ENCODE assay signal across 8 mouse cellular contexts in genomic region chr6:115252099-115252873, GRCm38 (mm10). TPM values are rescaled to one million over a fixed set of nuclear protein-coding genes. Genes with fewer than 3 reads are reported as not detected.
DNase-seq lines count a peak whose midpoint lies in the region; ATAC-seq and TF ChIP-seq lines count a peak whose summit lies in the region.

Gene Timp4 (minus strand): TSS chr6:115252205.

- intact Hi-C loops in left cerebral cortex, postnatal 14 days (cut with DNase I): no loop called here

- WGBS in kidney, embryonic 15.5 days: 39% methylated on average over 9 of the region's 10 CpGs
- 30% methylated on average over 7 of the region's 10 CpGs for WGBS in heart, embryonic 10.5 days
- WGBS in stomach, embryonic 14.5 days: 33% methylated on average over 9 of the region's 10 CpGs
- WGBS in kidney, adult 2 months: 48% methylated on average over 9 of the region's 10 CpGs

- no peaks in the 10 kb centered on the region for H3K36me3 ChIP-seq in kidney, embryonic 15.5 days
- no peaks in the 10 kb centered on the region for H3K36me3 ChIP-seq in heart, embryonic 10.5 days
- no peaks in the 10 kb centered on the region for H3K36me3 ChIP-seq in stomach, embryonic 14.5 days (ENCODE audit: control insufficient read depth, insufficient read depth, low read length)
- H3K36me3 ChIP-seq in kidney, adult 2 months (ENCODE audit: control insufficient read depth, insufficient read depth, low read length): no peaks in the 10 kb centered on the region

- H3K27ac ChIP-seq in kidney, embryonic 15.5 days: no peak within 1 kb of the TSS
- H3K27ac ChIP-seq in heart, embryonic 10.5 days: no peak within 1 kb of the TSS
- no peak within 1 kb of the TSS for H3K27ac ChIP-seq in stomach, embryonic 14.5 days (ENCODE audit: low read length)
- H3K27ac ChIP-seq in kidney, adult 2 months (ENCODE audit: insufficient read depth, low read depth, low read length): no peak within 1 kb of the TSS

- peak within 1 kb of the TSS; percentile 36; the same call in 1 of the 2 replicates for H3K9ac ChIP-seq in kidney, embryonic 15.5 days
- no peak within 1 kb of the TSS for H3K9ac ChIP-seq in stomach, embryonic 14.5 days (replicated peaks; ENCODE audit: low read depth, low read length)

- H3K9me3 ChIP-seq in kidney, embryonic 15.5 days (replicated peaks): no peaks in the 10 kb centered on the region
- H3K9me3 ChIP-seq in heart, embryonic 10.5 days: no peaks in the 10 kb centered on the region
- no peaks in the 10 kb centered on the region for H3K9me3 ChIP-seq in stomach, embryonic 14.5 days (ENCODE audit: control insufficient read depth, low read depth, low read length)

- TF ChIP-seq CTCF in brain, embryonic 14.5 days (IDR thresholded peaks at IDR 0.05; ENCODE audit: borderline replicate concordance, extremely low read depth, insufficient read depth, insufficient read length): no peak
- TF ChIP-seq CTCF in kidney, adult 2 months (conservative IDR thresholded peaks at IDR 0.05; ENCODE audit: insufficient read depth, insufficient read length, low read depth, low read length): no peak

- no peak for TF ChIP-seq POLR2A in brain, embryonic 14.5 days (IDR thresholded peaks at IDR 0.05; ENCODE audit: borderline replicate concordance, extremely low read depth, insufficient read depth, insufficient read length, poor library complexity, severe bottlenecking)
- no peak for TF ChIP-seq POLR2A in kidney, adult 2 months (IDR thresholded peaks at IDR 0.05; ENCODE audit: low read depth, low read length)

- H3K4me3 ChIP-seq in kidney, embryonic 15.5 days (replicated peaks): peak within 1 kb of the TSS; percentile 33
- H3K4me3 ChIP-seq in heart, embryonic 10.5 days: peak within 1 kb of the TSS; percentile 34
- no peak within 1 kb of the TSS for H3K4me3 ChIP-seq in stomach, embryonic 14.5 days (ENCODE audit: low read depth, low read length)
- no peak within 1 kb of the TSS for H3K4me3 ChIP-seq in kidney, adult 2 months (ENCODE audit: insufficient read depth, low read depth, low read length)

- no peak for ATAC-seq in kidney, embryonic 15.5 days (replicated peaks; ENCODE audit: low FRiP score)
- ATAC-seq in stomach, embryonic 14.5 days (ENCODE audit: insufficient number of reproducible peaks, insufficient read depth, low FRiP score, low read depth): no peak

- H3K4me1 ChIP-seq in kidney, embryonic 15.5 days: peaks cover 8% of the 10 kb centered on the region
- H3K4me1 ChIP-seq in heart, embryonic 10.5 days: peaks cover 15% of the 10 kb centered on the region
- peaks cover 10% of the 10 kb centered on the region; the same call in 1 of the 2 replicates for H3K4me1 ChIP-seq in stomach, embryonic 14.5 days (ENCODE audit: control insufficient read depth, insufficient read depth, low read length)
- no peaks in the 10 kb centered on the region for H3K4me1 ChIP-seq in kidney, adult 2 months (ENCODE audit: control insufficient read depth, insufficient read depth, low read length)

- no peaks in the 10 kb centered on the region for H3K27me3 ChIP-seq in kidney, embryonic 15.5 days
- H3K27me3 ChIP-seq in heart, embryonic 10.5 days (ENCODE audit: insufficient read depth, poor library complexity, severe bottlenecking): peaks cover 100% of the 10 kb centered on the region
- no peaks in the 10 kb centered on the region for H3K27me3 ChIP-seq in stomach, embryonic 14.5 days (ENCODE audit: control insufficient read depth, insufficient read depth, low read length)
- H3K27me3 ChIP-seq in kidney, adult 2 months (replicated peaks; ENCODE audit: control insufficient read depth, insufficient read depth, low read length): no peaks in the 10 kb centered on the region

- H3K4me2 ChIP-seq in kidney, embryonic 15.5 days: peak within 1 kb of the TSS; percentile 62
- H3K4me2 ChIP-seq in stomach, embryonic 14.5 days (replicated peaks; ENCODE audit: low read depth, low read length): peak within 1 kb of the TSS; percentile 46

- DNase-seq in kidney, postnatal 36 days: no peak
- peak; percentile 62 for DNase-seq in brain, embryonic 14.5 days (ENCODE audit: low read depth)
- DNase-seq in heart, embryonic 10.5 days (ENCODE audit: low spot score): no peak
- peak; percentile 25 to 61 for DNase-seq in left cerebral cortex, postnatal 14 days (ENCODE audit: low spot score in 2 of 2)
- no peak for DNase-seq in kidney, adult 2 months
- DNase-seq in kidney, postnatal 14 days: no peak

RNA-seq across cellular contexts. Expression of gene Timp4, which starts in this region (rescaled TPM):
- 0.33 and 0.36 TPM in 2 replicates for polyA plus RNA-seq in kidney, embryonic 15.5 days (2015; fragmentation: Nextera tagmentation; extraction: Ambion mirVana)
- polyA plus RNA-seq in brain, embryonic 14.5 days (2012; rRNA removed): 1.9 and 5.7 TPM in 2 replicates
- polyA plus RNA-seq in heart, embryonic 10.5 days (2016; fragmentation: Nextera tagmentation; extraction: Ambion mirVana): 0.09 and 0.10 TPM in 2 replicates
- 10 to 100 TPM; 17.2 to 18.3 TPM for total RNA-seq in left cerebral cortex, postnatal 14 days (2021)
- 0.85 and 0.90 TPM in 2 replicates for polyA plus RNA-seq in stomach, embryonic 14.5 days (2014; fragmentation: Nextera tagmentation; extraction: Ambion mirVana)
- polyA plus RNA-seq in kidney, adult 2 months (2012; rRNA removed): 1.2 and 1.9 TPM in 2 replicates

Comparison
In these comparisons a context has a peak if more than half of its experiments do, and no peak if none do; other contexts are left out.
1. H3K4me3 ChIP-seq: peak in kidney, embryonic 15.5 days (single experiment) and heart, embryonic 10.5 days (single experiment); none in stomach, embryonic 14.5 days (single experiment) and kidney, adult 2 months (single experiment).
2. DNase-seq: peak in brain, embryonic 14.5 days (single experiment) and left cerebral cortex, postnatal 14 days (2 of 2); none in kidney, postnatal 36 days (0 of 2), heart, embryonic 10.5 days (single experiment), kidney, adult 2 months (single experiment) and kidney, postnatal 14 days (single experiment).